Mouse (Mus musculus) forebrain, embryonic 13.5 days (tissue): ENCODE data around the gene Kir3dl2. TPM values are rescaled to one million over a fixed set of nuclear protein-coding genes. Genes with fewer than 3 reads are reported as not detected.
A peak's percentile ranks its signal among the peaks of the same experiment; 100 is the strongest.
"Not testable (repeated sequence)": the region's sequence is repeated elsewhere in the genome, so short reads cannot be mapped to it uniquely, and the experiment has no call there.

Experiments used
- ATAC-seq: fragments of 200-750 bp; cut with Nextera tagmentation; 2 replicates; pipeline ENCODE4 v1.8.0; 2017
- H3K27ac ChIP-seq: fragments of 300-500 bp; sonication (generic); 2 replicates; pipeline ENCODE4 v1.5.1; 2015; ENCODE audit warnings: inconsistent platforms, mild to moderate bottlenecking, moderate library complexity
- H3K27me3 ChIP-seq: fragments of 300-500 bp; sonication (generic); 2 replicates; pipeline ENCODE4 v1.6.1; 2015; ENCODE audit warnings: mild to moderate bottlenecking, inconsistent platforms
- H3K36me3 ChIP-seq: fragments of 300-500 bp; sonication (generic); 2 replicates; pipeline ENCODE4 v1.6.1; 2015; ENCODE audit warnings: mild to moderate bottlenecking, inconsistent platforms; ENCODE audit not compliant: poor library complexity, severe bottlenecking
- H3K4me1 ChIP-seq: fragments of 300-500 bp; sonication (generic); 2 replicates; pipeline ENCODE4 v1.6.1; 2015; ENCODE audit warnings: inconsistent platforms
- H3K4me2 ChIP-seq: fragments of 300-500 bp; sonication (generic); 2 replicates; pipeline ENCODE4 v1.6.1; 2015; ENCODE audit warnings: inconsistent platforms, mild to moderate bottlenecking, moderate library complexity
- H3K4me3 ChIP-seq: fragments of 300-500 bp; sonication (generic); 2 replicates; pipeline ENCODE4 v1.5.1; 2015; ENCODE audit warnings: mild to moderate bottlenecking, inconsistent platforms
- H3K9ac ChIP-seq: fragments of 300-500 bp; sonication (generic); 2 replicates; pipeline ENCODE4 v1.6.1; 2015; ENCODE audit warnings: mild to moderate bottlenecking, inconsistent platforms
- H3K9me3 ChIP-seq: fragments of 300-500 bp; sonication (generic); replicated peaks from 2 replicates; pipeline ENCODE4 v1.6.1; 2016; ENCODE audit warnings: inconsistent platforms
- WGBS: fragments of 180-500 bp; shearing (Covaris S2); methylation state at CpG from one replicate; pipeline ENCODE4 v1.1.7; 2015; 5-methylcytosine and 5-hydroxymethylcytosine counted together
- polyA plus RNA-seq: library from polyadenylated mRNA; unstranded; fragments of >200 nt; fragmentation: Nextera tagmentation; extraction: Ambion mirVana; gene quantifications from 2 replicates; pipeline ENCODE4 v1.2.1, GENCODE M21; 2015

Kir3dl2 gene
- polyA plus RNA-seq: 0.15 and 0.20 TPM in 2 replicates

- H3K4me1 ChIP-seq, H3K9ac ChIP-seq, H3K27me3 ChIP-seq, H3K27ac ChIP-seq, H3K4me3 ChIP-seq, H3K9me3 ChIP-seq, H3K36me3 ChIP-seq, H3K4me2 ChIP-seq, ATAC-seq: not testable (repeated sequence)
- WGBS: 86% methylated on average over 1 of the region's 1 CpGs
Observed at GRCm38 (mm10) chrX:136543956-136544355, at the start of gene Kir3dl2. Gene Kir3dl2 (minus strand): TSS chrX:136544056.

GRCm38 (mm10) chrX:136590897-136591257 is 47.0 kb upstream of the Kir3dl2 start:
- H3K27ac ChIP-seq: peak overlapping the region; percentile 74
- peak overlapping the region; percentile 36 for H3K4me3 ChIP-seq
- H3K4me2 ChIP-seq: peak overlapping the region; percentile 49
- no peaks in the 10 kb centered on the region for H3K4me1 ChIP-seq
- no peaks in the 10 kb centered on the region for H3K27me3 ChIP-seq
- peak; percentile 72; the same call in 1 of the 2 replicates for ATAC-seq
- H3K36me3 ChIP-seq: no peaks in the 10 kb centered on the region
- WGBS: 8% methylated on average over 2 of the region's 2 CpGs
- peak overlapping the region; percentile 57; the same call in 1 of the 2 replicates for H3K9ac ChIP-seq
- no peaks in the 10 kb centered on the region for H3K9me3 ChIP-seq

- H3K4me1 ChIP-seq: no peaks in the 10 kb centered on the region
- no peaks in the 10 kb centered on the region for H3K36me3 ChIP-seq
- no peaks in the 10 kb centered on the region for H3K9me3 ChIP-seq
- peak; percentile 96 for ATAC-seq
- peak within 1 kb of the TSS; percentile 57; the same call in 1 of the 2 replicates for H3K9ac ChIP-seq
- H3K27me3 ChIP-seq: no peaks in the 10 kb centered on the region
- peak within 1 kb of the TSS; percentile 74 for H3K27ac ChIP-seq
- peak within 1 kb of the TSS; percentile 36 for H3K4me3 ChIP-seq
- 33% methylated on average over 12 of the region's 12 CpGs for WGBS
- H3K4me2 ChIP-seq: peak within 1 kb of the TSS; percentile 49
Observed at GRCm38 (mm10) chrX:136590199-136590896, 46.5 kb upstream of the Kir3dl2 start, which contains the start of gene Tceal3. Gene Tceal3 (plus strand): TSS chrX:136590842.

- no peaks in the 10 kb centered on the region for H3K4me1 ChIP-seq
- no peak overlapping the region for H3K4me3 ChIP-seq
- H3K36me3 ChIP-seq: no peaks in the 10 kb centered on the region
- no peak for ATAC-seq
- H3K27me3 ChIP-seq: no peaks in the 10 kb centered on the region
- no peak overlapping the region for H3K4me2 ChIP-seq
- no peak overlapping the region for H3K9ac ChIP-seq
- WGBS: 94% methylated on average over 1 of the region's 1 CpGs
- no peaks in the 10 kb centered on the region for H3K9me3 ChIP-seq
- no peak overlapping the region for H3K27ac ChIP-seq
Observed at GRCm38 (mm10) chrX:136584617-136585016, 40.8 kb upstream of the Kir3dl2 start.

GRCm38 (mm10) chrX:136569094-136569493 is 25.2 kb upstream of the Kir3dl2 start:
- H3K27me3 ChIP-seq, H3K4me1 ChIP-seq, H3K4me3 ChIP-seq, H3K9me3 ChIP-seq, H3K4me2 ChIP-seq, ATAC-seq, H3K36me3 ChIP-seq, H3K27ac ChIP-seq, H3K9ac ChIP-seq: not testable (repeated sequence)
- 93% methylated on average over 9 of the region's 9 CpGs for WGBS

GRCm38 (mm10) chrX:136517699-136518098 is 26.2 kb downstream of the Kir3dl2 start, which contains the start of gene Kir3dl1:
Gene Kir3dl1 (plus strand): TSS chrX:136517999.
- H3K27me3 ChIP-seq, H3K27ac ChIP-seq, H3K4me2 ChIP-seq, H3K4me3 ChIP-seq, ATAC-seq, H3K4me1 ChIP-seq, H3K9me3 ChIP-seq, H3K36me3 ChIP-seq, H3K9ac ChIP-seq: not testable (repeated sequence)
- WGBS: 78% methylated on average over 4 of the region's 4 CpGs

Other genes with a start within 250 kb of the Kir3dl2 start
- gene Kir3dl1, start 26.1 kb downstream of the Kir3dl2 start, polyA plus RNA-seq: not detected in 2 replicates
- 33.9 and 34.0 TPM in 2 replicates for gene Tceal3, start 46.8 kb upstream of the Kir3dl2 start, polyA plus RNA-seq
- gene Tceal1, start 163.9 kb upstream of the Kir3dl2 start, polyA plus RNA-seq: 17.2 and 18.7 TPM in 2 replicates
- 547 and 561 TPM in 2 replicates for gene Morf4l2, start 199.6 kb upstream of the Kir3dl2 start, polyA plus RNA-seq
- 0.13 TPM in 1 of 2 replicates, not detected in the other for gene Glra4, start 236.1 kb upstream of the Kir3dl2 start, polyA plus RNA-seq